Mouse (Mus musculus) liver, embryonic 13.5 days (tissue): ENCODE results near the gene Ifna4. TPM values are rescaled to one million over a fixed set of nuclear protein-coding genes. Genes with fewer than 3 reads are reported as not detected.
A peak's percentile ranks its signal among the peaks of the same experiment; 100 is the strongest.
"Not testable (repeated sequence)": the region's sequence is repeated elsewhere in the genome, so short reads cannot be mapped to it uniquely, and the experiment has no call there.

Source experiments
- ATAC-seq: fragments of 200-750 bp; cut with Nextera tagmentation; 2 replicates; pipeline ENCODE4 v1.8.0; 2017; ENCODE audit warnings: low read depth, mild to moderate bottlenecking, moderate number of reproducible peaks, moderate library complexity
- DNase-seq: peaks from one replicate; pipeline ENCODE4 v3.0.0; 2022
- H3K27ac ChIP-seq: fragments of 300-500 bp; sonication (generic); 2 replicates; pipeline ENCODE4 v1.5.1; 2015; ENCODE audit warnings: moderate library complexity, mild to moderate bottlenecking, inconsistent platforms
- H3K27me3 ChIP-seq: fragments of 300-500 bp; sonication (generic); 2 replicates; pipeline ENCODE4 v1.6.1; 2015; ENCODE audit warnings: mild to moderate bottlenecking, inconsistent platforms
- H3K36me3 ChIP-seq: fragments of 300-500 bp; sonication (generic); 2 replicates; pipeline ENCODE4 v1.6.1; 2015; ENCODE audit warnings: mild to moderate bottlenecking, inconsistent platforms
- H3K4me1 ChIP-seq: fragments of 300-500 bp; sonication (generic); replicated peaks from 2 replicates; pipeline ENCODE4 v1.6.1; 2015; ENCODE audit warnings: inconsistent platforms
- H3K4me2 ChIP-seq: fragments of 300-500 bp; sonication (generic); 2 replicates; pipeline ENCODE4 v1.6.1; 2015; ENCODE audit warnings: inconsistent platforms, mild to moderate bottlenecking, moderate library complexity
- H3K4me3 ChIP-seq: fragments of 300-500 bp; sonication (generic); replicated peaks from 2 replicates; pipeline ENCODE4 v1.5.1; 2015; ENCODE audit warnings: mild to moderate bottlenecking, inconsistent platforms
- H3K9ac ChIP-seq: fragments of 300-500 bp; sonication (generic); 2 replicates; pipeline ENCODE4 v1.6.1; 2015; ENCODE audit warnings: mild to moderate bottlenecking, inconsistent platforms
- H3K9me3 ChIP-seq: fragments of 300-500 bp; sonication (generic); replicated peaks from 2 replicates; pipeline ENCODE4 v1.6.1; 2016; ENCODE audit warnings: inconsistent platforms
- WGBS: fragments of 180-500 bp; shearing (Covaris S2); methylation state at CpG from one replicate; pipeline ENCODE4 v1.1.7; 2015; ENCODE audit not compliant: insufficient replicate concordance; 5-methylcytosine and 5-hydroxymethylcytosine counted together
- polyA plus RNA-seq: library from polyadenylated mRNA; unstranded; fragments of >200 nt; fragmentation: Nextera tagmentation; extraction: Ambion mirVana; gene quantifications from 2 replicates; pipeline ENCODE4 v1.2.1, GENCODE M21; 2015

Ifna4 gene
- polyA plus RNA-seq, 1 experiment from 2014 or later = not detected

GRCm38 (mm10) chr4:88830523-88830922 is 11.1 kb upstream of the Ifna4 start:
- no peaks in the 10 kb centered on the region for H3K4me1 ChIP-seq
- no peaks in the 10 kb centered on the region for H3K9me3 ChIP-seq
- H3K4me3 ChIP-seq = no peak overlapping the region
- H3K36me3 ChIP-seq = no peaks in the 10 kb centered on the region
- H3K27me3 ChIP-seq = no peaks in the 10 kb centered on the region
- no peak for DNase-seq
- H3K27ac ChIP-seq = no peak overlapping the region
- H3K9ac ChIP-seq = no peak overlapping the region
- no peak overlapping the region for H3K4me2 ChIP-seq
- ATAC-seq = no peak
- 16% methylated on average over 4 of the region's 4 CpGs for WGBS

DNA sequence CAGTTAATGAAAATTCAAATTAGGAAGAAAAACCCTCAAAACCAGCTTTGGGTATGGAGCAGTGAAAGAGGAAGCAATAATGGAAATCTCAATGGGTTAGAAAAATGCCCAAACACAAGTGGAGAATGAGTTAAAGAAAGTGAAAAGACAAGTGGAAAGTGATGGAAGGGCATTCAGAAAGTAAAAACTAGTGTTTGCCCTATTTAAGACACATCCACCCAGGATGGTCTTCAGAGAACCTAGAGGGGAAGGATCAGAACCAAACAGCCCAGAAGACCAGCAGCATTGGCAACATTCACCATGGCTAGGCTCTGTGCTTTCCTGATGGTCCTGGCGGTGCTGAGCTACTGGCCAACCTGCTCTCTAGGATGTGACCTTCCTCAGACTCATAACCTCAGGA is 6.4 kb upstream of the Ifna4 start, which contains the start of gene Ifna5:
Ifna5 (plus strand) TSS at position 301 of the 400 bp plus-strand sequence.
- not testable (repeated sequence) for H3K4me3 ChIP-seq

GRCm38 (mm10) chr4:88838828-88839227 is 2.8 kb upstream of the Ifna4 start:
- Histone ChIP-seq H3K4me1 (no peaks in the 10 kb centered on the region), H3K4me2 (no peak overlapping the region)
- ATAC-seq = no peak

More for the DNA sequence above, 6.4 kb upstream of the Ifna4 start, which contains the start of gene Ifna5:
- not testable (repeated sequence) for DNase-seq, H3K27ac ChIP-seq, H3K9ac ChIP-seq, H3K27me3 ChIP-seq, ATAC-seq, H3K36me3 ChIP-seq, H3K4me1 ChIP-seq, H3K9me3 ChIP-seq, H3K4me2 ChIP-seq
- 77% methylated on average over 1 of the region's 1 CpGs for WGBS

GRCm38 (mm10) chr4:88840058-88840457 is 1.6 kb upstream of the Ifna4 start:
- no peaks in the 10 kb centered on the region for H3K4me1 ChIP-seq
- WGBS = 40% methylated on average over 3 of the region's 3 CpGs
- H3K4me3 ChIP-seq = no peak overlapping the region
- H3K9ac ChIP-seq = no peak overlapping the region
- DNase-seq (no peak), ATAC-seq (no peak)
- no peak overlapping the region for H3K4me2 ChIP-seq
- H3K36me3 ChIP-seq = no peaks in the 10 kb centered on the region
- no peak overlapping the region for H3K27ac ChIP-seq
- H3K27me3 ChIP-seq = no peaks in the 10 kb centered on the region
- no peaks in the 10 kb centered on the region for H3K9me3 ChIP-seq

More at GRCm38 (mm10) chr4:88838828-88839227, 2.8 kb upstream of the Ifna4 start:
- 27% methylated on average over 3 of the region's 3 CpGs for WGBS
- no peak overlapping the region for H3K9ac ChIP-seq
- no peak overlapping the region for H3K27ac ChIP-seq
- no peak for DNase-seq
- H3K4me3 ChIP-seq = no peak overlapping the region
- no peaks in the 10 kb centered on the region for H3K9me3 ChIP-seq
- no peaks in the 10 kb centered on the region for H3K36me3 ChIP-seq
- no peaks in the 10 kb centered on the region for H3K27me3 ChIP-seq

DNA sequence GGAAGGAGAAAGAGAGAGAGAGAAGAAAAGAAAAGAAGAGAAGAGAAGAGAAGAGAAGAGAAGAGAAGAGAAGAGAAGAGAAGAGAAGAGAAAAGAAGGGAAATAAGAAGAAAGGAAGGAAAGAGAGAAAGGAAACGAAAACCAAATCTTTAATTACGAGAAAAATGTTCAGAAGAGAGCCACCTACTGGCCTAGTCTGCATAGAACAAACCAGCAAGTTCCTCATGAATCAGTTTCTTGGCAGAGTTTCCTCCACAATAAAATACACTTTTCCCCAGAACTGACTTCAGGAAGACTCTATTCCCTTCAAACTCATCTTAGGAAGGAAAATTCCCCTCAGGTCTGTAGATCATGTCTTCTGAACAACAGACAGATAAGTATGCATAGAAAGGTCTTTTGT is 3.7 kb downstream of the Ifna4 start:
- no peak for ATAC-seq
- Histone ChIP-seq H3K27ac (no peak overlapping the region), H3K4me1 (no peaks in the 10 kb centered on the region), H3K9ac (no peak overlapping the region), H3K4me3 (no peak overlapping the region), H3K9me3 (no peaks in the 10 kb centered on the region), H3K4me2 (no peak overlapping the region), H3K27me3 (no peaks in the 10 kb centered on the region), H3K36me3 (no peaks in the 10 kb centered on the region)
- WGBS = 14% methylated on average over 2 of the region's 2 CpGs
- DNase-seq = no peak

GRCm38 (mm10) chr4:88849698-88850097 is 8.0 kb downstream of the Ifna4 start, which contains the start of gene Ifna1:
Ifna1 (plus strand) TSS chr4:88850087.
- ATAC-seq = no peak
- WGBS = 11% methylated on average over 1 of the region's 1 CpGs
- H3K4me1 ChIP-seq = no peaks in the 10 kb centered on the region
- no peak within 1 kb of the TSS for H3K4me2 ChIP-seq
- no peaks in the 10 kb centered on the region for H3K9me3 ChIP-seq
- H3K4me3 ChIP-seq = no peak within 1 kb of the TSS
- H3K27ac ChIP-seq = no peak within 1 kb of the TSS
- no peak for DNase-seq
- no peaks in the 10 kb centered on the region for H3K36me3 ChIP-seq
- H3K27me3 ChIP-seq = no peaks in the 10 kb centered on the region
- no peak within 1 kb of the TSS for H3K9ac ChIP-seq

DNA sequence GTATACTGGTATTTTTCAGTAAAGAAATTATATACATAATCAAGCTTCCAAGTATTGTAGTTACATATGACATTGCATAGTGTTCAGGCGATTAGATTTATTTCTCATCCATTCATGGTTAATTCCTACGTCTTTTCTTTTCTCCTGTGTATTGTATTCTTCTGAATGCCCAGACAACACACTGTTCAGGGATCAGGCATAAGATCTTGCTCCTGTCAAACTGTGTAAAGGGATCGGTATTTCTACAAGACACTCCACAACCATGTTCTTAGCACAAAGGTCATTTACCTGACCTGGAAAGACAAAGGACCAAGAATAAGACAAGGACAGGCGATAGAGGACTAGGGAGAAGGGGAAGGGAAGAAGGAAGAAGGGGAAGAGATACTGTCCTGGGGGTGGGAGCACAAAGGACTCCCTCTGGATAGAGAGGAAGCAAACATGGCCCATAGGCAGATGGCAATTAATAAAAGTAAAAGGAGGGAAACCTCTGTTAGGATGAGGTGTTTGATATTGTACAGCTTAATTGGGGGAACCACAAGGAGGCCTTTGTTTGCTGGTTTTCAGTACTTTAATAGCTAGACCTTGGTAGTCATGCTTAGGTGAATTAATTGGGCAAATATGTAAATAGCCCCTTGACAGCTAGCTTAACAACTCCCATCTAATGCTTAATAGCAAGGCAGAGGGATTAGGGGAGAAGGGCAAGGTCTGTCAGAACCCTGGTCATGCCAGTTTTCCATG is 9.5 kb downstream of the Ifna4 start:
- H3K27ac ChIP-seq = no peak overlapping the region
- WGBS = 55% methylated on average over 4 of the region's 4 CpGs

GRCm38 (mm10) chr4:88859214-88859613 is 17.6 kb downstream of the Ifna4 start:
- Histone ChIP-seq H3K9me3 (no peaks in the 10 kb centered on the region), H3K4me1 (no peaks in the 10 kb centered on the region), H3K36me3 (no peaks in the 10 kb centered on the region)

More for the DNA sequence above, 9.5 kb downstream of the Ifna4 start:
- Histone ChIP-seq H3K4me3 (no peak overlapping the region), H3K27me3 (no peaks in the 10 kb centered on the region), H3K4me1 (no peaks in the 10 kb centered on the region), H3K4me2 (no peak overlapping the region), H3K36me3 (no peaks in the 10 kb centered on the region), H3K9ac (no peak overlapping the region), H3K9me3 (no peaks in the 10 kb centered on the region)
- ATAC-seq = no peak
- DNase-seq = no peak

DNA sequence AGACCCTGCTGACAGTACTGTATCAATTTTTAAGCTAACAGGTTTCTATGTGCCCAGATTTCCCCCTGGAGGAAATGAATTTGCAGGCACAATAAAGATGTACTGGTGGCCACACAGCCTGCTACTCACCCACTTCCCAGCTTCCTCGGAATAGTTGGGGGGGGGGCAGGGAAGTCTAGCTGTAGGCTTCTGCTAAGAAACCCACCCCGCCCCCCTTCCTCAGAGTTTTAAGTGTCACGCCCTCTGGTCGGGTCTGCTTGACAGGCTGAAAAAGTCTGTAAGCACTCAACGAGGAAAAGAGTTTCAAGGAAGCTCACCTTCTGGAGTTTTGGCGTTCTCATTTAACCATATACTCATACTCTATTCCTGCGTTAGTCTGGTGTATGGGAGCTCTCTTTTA is 21.6 kb downstream of the Ifna4 start:
- WGBS = 16% methylated on average over 7 of the region's 7 CpGs
- no peak overlapping the region for H3K27ac ChIP-seq
- no peak for ATAC-seq
- H3K4me1 ChIP-seq = peaks cover 15% of the 10 kb centered on the region
- H3K4me3 ChIP-seq = no peak overlapping the region
- no peaks in the 10 kb centered on the region for H3K36me3 ChIP-seq
- DNase-seq = no peak
- H3K9me3 ChIP-seq = no peaks in the 10 kb centered on the region
- no peak overlapping the region for H3K9ac ChIP-seq
- peaks cover 13% of the 10 kb centered on the region for H3K27me3 ChIP-seq
- H3K4me2 ChIP-seq = no peak overlapping the region

More at GRCm38 (mm10) chr4:88859214-88859613, 17.6 kb downstream of the Ifna4 start:
- no peak for DNase-seq
- H3K4me3 ChIP-seq = no peak overlapping the region
- H3K9ac ChIP-seq = no peak overlapping the region
- no peak overlapping the region for H3K27ac ChIP-seq
- H3K27me3 ChIP-seq = peaks cover 9% of the 10 kb centered on the region
- no peak overlapping the region for H3K4me2 ChIP-seq
- no peak for ATAC-seq

DNA sequence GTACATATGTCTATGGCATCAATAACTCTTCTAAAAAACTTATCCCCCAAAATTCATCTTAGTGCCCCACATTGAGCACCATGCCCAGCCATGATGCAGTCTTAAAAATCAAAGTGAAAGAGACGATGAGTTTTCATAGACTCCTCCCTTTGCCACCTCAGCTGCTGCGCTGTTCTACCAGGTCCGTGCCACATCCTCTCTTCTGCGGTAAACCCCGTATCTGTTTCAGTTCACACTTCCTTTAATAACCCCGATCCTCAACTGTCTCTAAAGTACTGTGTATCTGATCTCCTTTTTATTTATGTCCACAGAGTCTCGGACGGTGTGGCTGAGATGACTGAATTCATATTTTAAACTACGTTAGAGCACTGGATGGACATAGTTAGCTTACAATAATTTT is 22.9 kb downstream of the Ifna4 start:
- DNase-seq (no peak), ATAC-seq (no peak)
- Histone ChIP-seq H3K4me1 (peaks cover 19% of the 10 kb centered on the region), H3K9ac (no peak overlapping the region), H3K4me3 (0 out of 2 replicates have a peak overlapping the region, but pooled peaks have one; percentile 12), H3K9me3 (no peaks in the 10 kb centered on the region), H3K27me3 (peaks cover 13% of the 10 kb centered on the region), H3K27ac (no peak overlapping the region), H3K36me3 (no peaks in the 10 kb centered on the region), H3K4me2 (peak overlapping the region; percentile 36)
- WGBS = 13% methylated on average over 9 of the region's 9 CpGs

GRCm38 (mm10) chr4:88865011-88865569 is 23.4 kb downstream of the Ifna4 start:
- Histone ChIP-seq H3K4me1 (peaks cover 19% of the 10 kb centered on the region), H3K36me3 (no peaks in the 10 kb centered on the region), H3K4me3 (no peak overlapping the region), H3K27me3 (peaks cover 13% of the 10 kb centered on the region), H3K9me3 (no peaks in the 10 kb centered on the region), H3K4me2 (peak overlapping the region; percentile 36), H3K9ac (no peak overlapping the region), H3K27ac (no peak overlapping the region)
- ATAC-seq = no peak
- WGBS = 12% methylated on average over 6 of the region's 6 CpGs
- DNase-seq = no peak
